Mouse (Mus musculus) adrenal gland, adult 8-10 months (tissue): ENCODE results near the gene Prpf8. TPM values are rescaled to one million over a fixed set of nuclear protein-coding genes. Genes with fewer than 3 reads are reported as not detected.

Experiments
- microRNA-seq, 2 experiments: library from miRNA; unstranded; fragments of <30 nt; microRNA quantifications; one replicate each; pipeline ENCODE4 v1.2.0; 2022
- total RNA-seq, 4 experiments: library from RNA; stranded (reverse); gene quantifications; 2 replicates each; pipeline ENCODE4 v1.2.4; 2022

Prpf8 gene
- total RNA-seq, 4 experiments from 2014 or later: 155 to 170 (median 167) TPM

Small RNAs within 50 kb of the gene (microRNA-seq; reads per million reads assigned to microRNA genes)
- gene Mir22 (11,502 to 49,157 reads per million in 2 experiments), gene Mir3971 (0 reads per million in 2 experiments)

Other genes starting within 250 kb of the Prpf8 start
- gene Rpa1, start 138.5 kb upstream of the Prpf8 start, total RNA-seq: 10 to 100 TPM; 50.9 to 72.8 (median 62.3) TPM
- gene Smyd4, start 138.4 kb upstream of the Prpf8 start, total RNA-seq: 10 to 100 TPM; 10.2 to 23.6 (median 14.8) TPM
- 10 to 100 TPM in 3 of 4 experiments, 1 to 10 TPM in 1; 9.0 to 31.5 (median 14.5) TPM for gene Serpinf1, start 64.1 kb upstream of the Prpf8 start, total RNA-seq
- under 1 TPM in 3 of 4 experiments, not detected in 1; 0.31 to 0.41 (median 0.38) TPM for gene Serpinf2, start 47.2 kb upstream of the Prpf8 start, total RNA-seq
- gene Wdr81, start 32.1 kb upstream of the Prpf8 start, total RNA-seq: 10 to 100 TPM; 19.3 to 21.7 (median 20.2) TPM
- gene Tlcd2, start 25.1 kb upstream of the Prpf8 start, total RNA-seq: 10 to 100 TPM; 10.1 to 16.7 (median 13.1) TPM
- gene Rilp, start 23.3 kb downstream of the Prpf8 start, total RNA-seq: 1 to 10 TPM; 3.6 to 8.9 (median 8.0) TPM
- 1 to 10 TPM; 6.0 to 9.4 (median 7.2) TPM for gene Scarf1, start 26.7 kb downstream of the Prpf8 start, total RNA-seq
- 10 to 100 TPM; 22.5 to 29.8 (median 23.2) TPM for gene Slc43a2, start 44.9 kb downstream of the Prpf8 start, total RNA-seq
- 100 to 1,000 TPM; 172 to 186 (median 176) TPM for gene Pitpna, start 101.3 kb downstream of the Prpf8 start, total RNA-seq
- gene Inpp5k, start 144.2 kb downstream of the Prpf8 start, total RNA-seq: 10 to 100 TPM; 46.2 to 62.5 (median 53.6) TPM
- gene Myo1c, start 163.7 kb downstream of the Prpf8 start, total RNA-seq: 100 to 1,000 TPM; 151 to 208 (median 180) TPM
- gene Crk, start 192.4 kb downstream of the Prpf8 start, total RNA-seq: 100 to 1,000 TPM; 115 to 125 (median 117) TPM
- 100 to 1,000 TPM; 600 to 760 (median 717) TPM for gene Ywhae, start 246.1 kb downstream of the Prpf8 start, total RNA-seq